Mouse (Mus musculus): ENCODE results near the gene Lsp1. TPM values are rescaled to one million over a fixed set of nuclear protein-coding genes. Genes with fewer than 3 reads are reported as not detected.

The Lsp1 gene
- polyA plus RNA-seq, 1 experiment from 2014 or later, result 61.8 TPM

DNA sequence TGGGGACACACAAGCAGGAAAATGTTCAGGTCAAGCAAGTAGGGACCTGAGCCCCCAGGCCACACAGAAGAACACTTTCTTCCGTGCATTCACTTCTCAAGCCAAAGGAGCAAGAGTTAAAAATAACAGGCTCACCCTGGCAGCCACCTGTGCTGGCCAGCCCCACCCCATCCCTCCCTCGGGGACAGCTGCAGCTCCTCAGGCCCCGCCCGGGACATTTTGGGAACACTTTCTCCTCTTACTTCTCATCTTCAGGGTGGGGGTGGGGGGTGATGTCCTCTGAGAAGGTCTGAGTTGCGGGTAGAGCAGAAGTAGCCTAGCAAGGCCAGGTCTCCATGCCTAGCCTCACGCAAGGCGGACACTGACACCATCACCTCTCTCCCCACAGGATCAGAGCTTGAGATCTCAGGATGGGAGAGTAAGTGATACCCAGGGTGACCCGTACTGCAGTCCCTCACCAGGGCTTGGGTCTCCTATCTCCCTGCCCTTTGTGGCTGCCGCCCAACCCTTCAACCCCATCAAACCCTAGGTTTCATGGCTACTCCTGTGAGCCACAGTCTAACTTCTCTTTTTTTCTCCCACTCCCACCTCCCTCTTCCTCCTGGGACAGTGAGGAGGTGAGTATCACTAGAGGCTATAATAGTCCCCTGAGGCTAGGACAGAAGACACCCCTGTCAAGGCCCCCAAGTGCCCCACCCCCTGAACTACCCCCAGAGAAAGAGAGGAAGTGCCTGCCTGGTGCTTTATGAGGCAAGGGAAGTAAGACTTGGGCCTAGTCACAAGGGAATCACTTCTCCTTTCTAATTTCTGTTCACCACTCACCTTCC lies 18.3 kb upstream of the Lsp1 start:
- Histone ChIP-seq H3K27ac (ENCODE audit: low read depth, low read length) (no peak overlapping the region), H3K4me3 (ENCODE audit: low read depth, low read length) (no peak overlapping the region), H3K36me3 (ENCODE audit: control insufficient read depth, insufficient read depth) (no peaks in the 10 kb centered on the region), H3K27me3 (replicated peaks; ENCODE audit: control insufficient read depth, insufficient read depth, low read length) (no peaks in the 10 kb centered on the region), H3K4me2 (replicated peaks; ENCODE audit: low read depth) (no peak overlapping the region), H3K9ac (ENCODE audit: low read depth, low read length) (no peak overlapping the region), H3K4me1 (replicated peaks; ENCODE audit: control insufficient read depth, insufficient read depth, low read length) (no peaks in the 10 kb centered on the region), H3K9me3 (ENCODE audit: control insufficient read depth) (no peaks in the 10 kb centered on the region)
- no peak for ATAC-seq
- 71% methylated on average over 9 of the region's 9 CpGs for WGBS
- no peak for TF ChIP-seq CTCF (IDR thresholded peaks at IDR 0.05; ENCODE audit: low read depth)

DNA sequence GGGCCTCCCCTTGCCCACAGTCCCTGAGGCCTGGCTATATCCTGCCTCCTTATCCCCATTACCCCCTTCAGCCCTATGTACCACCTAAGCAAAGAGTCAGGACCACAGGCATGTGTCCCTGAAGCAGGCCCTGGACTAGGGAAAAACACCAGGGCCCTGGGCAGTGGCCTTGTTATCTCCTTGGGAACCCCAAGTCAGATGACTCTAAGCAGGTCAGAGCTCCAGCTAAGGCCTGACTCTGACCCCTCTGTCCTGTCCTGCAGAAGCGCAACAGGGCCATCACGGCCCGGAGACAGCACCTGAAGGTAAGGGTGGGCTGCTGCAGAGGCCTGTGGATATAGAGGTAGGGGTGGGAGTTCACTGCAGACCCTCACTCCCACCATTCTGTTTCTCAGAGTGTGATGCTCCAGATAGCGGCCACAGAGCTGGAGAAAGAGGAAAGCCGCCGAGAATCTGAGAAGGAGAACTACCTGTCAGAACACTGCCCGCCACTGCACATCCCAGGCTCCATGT lies 17.6 kb upstream of the Lsp1 start:
- Histone ChIP-seq H3K4me1 (replicated peaks; ENCODE audit: control insufficient read depth, insufficient read depth, low read length) (no peaks in the 10 kb centered on the region), H3K36me3 (ENCODE audit: control insufficient read depth, insufficient read depth) (no peaks in the 10 kb centered on the region), H3K4me3 (ENCODE audit: low read depth, low read length) (no peak overlapping the region), H3K9ac (ENCODE audit: low read depth, low read length) (no peak overlapping the region), H3K27ac (ENCODE audit: low read depth, low read length) (no peak overlapping the region), H3K27me3 (replicated peaks; ENCODE audit: control insufficient read depth, insufficient read depth, low read length) (no peaks in the 10 kb centered on the region), H3K4me2 (replicated peaks; ENCODE audit: low read depth) (no peak overlapping the region), H3K9me3 (ENCODE audit: control insufficient read depth) (no peaks in the 10 kb centered on the region)
- no peak for TF ChIP-seq CTCF (IDR thresholded peaks at IDR 0.05; ENCODE audit: low read depth)
- WGBS, result 88% methylated on average over 7 of the region's 7 CpGs
- no peak for ATAC-seq

DNA sequence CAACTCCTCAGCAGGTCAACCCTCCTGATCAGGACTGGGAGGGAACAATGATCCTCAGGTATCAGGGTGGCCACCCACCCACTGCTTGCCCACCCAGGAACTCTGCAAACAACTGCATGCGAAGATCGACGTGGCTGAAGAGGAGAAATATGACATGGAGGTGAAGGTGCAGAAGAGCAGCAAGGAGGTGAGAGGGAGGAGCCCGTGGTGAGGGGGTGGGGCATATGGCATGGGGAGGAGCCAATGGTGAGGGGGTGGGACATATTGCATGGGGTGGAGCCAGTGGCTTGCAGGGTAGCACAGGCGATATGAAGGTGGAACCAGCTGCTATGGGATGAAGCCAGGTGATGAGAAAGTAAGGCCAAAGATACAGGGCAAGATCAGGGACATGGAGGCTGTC lies 17.1 kb upstream of the Lsp1 start:
- Histone ChIP-seq H3K4me2 (replicated peaks; ENCODE audit: low read depth) (no peak overlapping the region), H3K27ac (ENCODE audit: low read depth, low read length) (no peak overlapping the region), H3K36me3 (ENCODE audit: control insufficient read depth, insufficient read depth) (no peaks in the 10 kb centered on the region), H3K9ac (ENCODE audit: low read depth, low read length) (no peak overlapping the region), H3K4me1 (replicated peaks; ENCODE audit: control insufficient read depth, insufficient read depth, low read length) (no peaks in the 10 kb centered on the region), H3K27me3 (replicated peaks; ENCODE audit: control insufficient read depth, insufficient read depth, low read length) (no peaks in the 10 kb centered on the region), H3K4me3 (ENCODE audit: low read depth, low read length) (no peak overlapping the region), H3K9me3 (ENCODE audit: control insufficient read depth) (no peaks in the 10 kb centered on the region)
- ATAC-seq, result no peak
- no peak for TF ChIP-seq CTCF (IDR thresholded peaks at IDR 0.05; ENCODE audit: low read depth)
- WGBS, result 82% methylated on average over 5 of the region's 5 CpGs

DNA sequence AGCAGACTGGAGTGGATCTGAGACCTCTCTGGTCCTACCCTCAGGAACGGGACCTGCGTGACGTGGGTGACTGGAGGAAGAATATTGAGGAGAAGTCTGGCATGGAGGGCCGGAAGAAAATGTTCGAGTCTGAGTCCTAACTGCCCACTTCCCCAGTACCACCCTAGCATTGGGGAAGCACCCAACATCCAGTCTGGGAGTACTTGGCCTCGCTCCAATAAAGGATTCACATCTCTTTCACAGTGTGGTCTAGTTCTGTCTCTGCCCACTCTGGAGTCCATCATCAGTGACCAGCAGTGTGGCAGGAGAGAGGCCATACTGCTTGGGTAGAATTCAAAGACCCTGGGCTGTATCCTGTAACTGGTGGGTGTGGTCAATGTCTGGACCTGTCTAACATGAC lies 16.4 kb upstream of the Lsp1 start:
- H3K36me3 ChIP-seq (ENCODE audit: control insufficient read depth, insufficient read depth), result no peaks in the 10 kb centered on the region
- H3K4me3 ChIP-seq (ENCODE audit: low read depth, low read length), result no peak overlapping the region
- ATAC-seq, result no peak
- TF ChIP-seq CTCF (IDR thresholded peaks at IDR 0.05; ENCODE audit: low read depth), result no peak
- H3K9me3 ChIP-seq (ENCODE audit: control insufficient read depth), result no peaks in the 10 kb centered on the region
- no peak overlapping the region for H3K27ac ChIP-seq (ENCODE audit: low read depth, low read length)
- no peak overlapping the region for H3K9ac ChIP-seq (ENCODE audit: low read depth, low read length)
- 94% methylated on average over 6 of the region's 6 CpGs for WGBS
- no peaks in the 10 kb centered on the region for H3K4me1 ChIP-seq (replicated peaks; ENCODE audit: control insufficient read depth, insufficient read depth, low read length)
- no peaks in the 10 kb centered on the region for H3K27me3 ChIP-seq (replicated peaks; ENCODE audit: control insufficient read depth, insufficient read depth, low read length)
- no peak overlapping the region for H3K4me2 ChIP-seq (replicated peaks; ENCODE audit: low read depth)

DNA sequence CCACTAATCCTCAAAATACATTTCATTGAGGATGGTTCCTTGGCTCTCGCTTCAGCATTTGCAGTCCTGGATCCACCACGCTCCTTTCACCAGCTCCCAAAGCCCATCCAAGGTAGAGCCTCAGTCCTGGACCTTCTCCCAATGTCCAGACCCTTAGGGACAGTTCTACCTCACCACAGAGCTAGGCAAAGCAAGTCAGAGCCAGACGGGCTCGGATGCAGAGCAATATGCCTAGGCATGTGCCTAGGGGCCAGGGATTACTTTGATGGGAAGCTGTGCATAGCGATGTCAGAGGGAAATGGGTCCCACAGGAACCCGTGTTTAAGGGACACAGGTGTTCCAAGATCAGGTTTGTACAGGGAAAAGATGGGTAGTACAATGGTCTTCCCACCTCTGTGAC lies 15.3 kb upstream of the Lsp1 start:
- Histone ChIP-seq H3K4me2 (replicated peaks; ENCODE audit: low read depth) (no peak overlapping the region), H3K4me1 (replicated peaks; ENCODE audit: control insufficient read depth, insufficient read depth, low read length) (no peaks in the 10 kb centered on the region), H3K27me3 (replicated peaks; ENCODE audit: control insufficient read depth, insufficient read depth, low read length) (no peaks in the 10 kb centered on the region), H3K9me3 (ENCODE audit: control insufficient read depth) (no peaks in the 10 kb centered on the region), H3K4me3 (ENCODE audit: low read depth, low read length) (no peak overlapping the region), H3K36me3 (ENCODE audit: control insufficient read depth, insufficient read depth) (no peaks in the 10 kb centered on the region), H3K9ac (ENCODE audit: low read depth, low read length) (no peak overlapping the region), H3K27ac (ENCODE audit: low read depth, low read length) (no peak overlapping the region)
- no peak for TF ChIP-seq CTCF (IDR thresholded peaks at IDR 0.05; ENCODE audit: low read depth)
- WGBS, result 92% methylated on average over 6 of the region's 6 CpGs
- no peak for ATAC-seq

DNA sequence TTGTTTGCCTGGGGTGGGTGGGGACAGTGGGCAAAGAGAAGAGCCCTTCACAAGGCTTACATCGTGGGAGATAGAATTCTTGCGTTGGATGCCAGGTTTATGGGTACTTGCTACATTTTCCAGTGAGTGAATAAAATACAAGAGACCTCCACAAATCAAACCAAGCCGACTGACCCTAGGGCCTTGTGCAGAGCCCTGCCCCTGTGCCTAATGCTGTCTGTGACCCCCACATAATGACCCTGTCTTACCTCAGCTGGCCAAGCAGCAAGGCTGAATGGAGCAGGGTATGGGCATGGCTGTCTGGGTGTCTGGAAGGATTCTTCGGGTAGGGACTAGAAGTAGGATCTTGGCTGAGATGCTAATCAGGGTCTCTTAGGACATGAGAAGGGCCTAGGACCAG lies 14.3 kb upstream of the Lsp1 start:
- Histone ChIP-seq H3K27me3 (replicated peaks; ENCODE audit: control insufficient read depth, insufficient read depth, low read length) (no peaks in the 10 kb centered on the region), H3K36me3 (ENCODE audit: control insufficient read depth, insufficient read depth) (no peaks in the 10 kb centered on the region), H3K27ac (ENCODE audit: low read depth, low read length) (no peak overlapping the region), H3K9ac (ENCODE audit: low read depth, low read length) (no peak overlapping the region), H3K4me2 (replicated peaks; ENCODE audit: low read depth) (no peak overlapping the region), H3K4me1 (replicated peaks; ENCODE audit: control insufficient read depth, insufficient read depth, low read length) (no peaks in the 10 kb centered on the region), H3K4me3 (ENCODE audit: low read depth, low read length) (no peak overlapping the region), H3K9me3 (ENCODE audit: control insufficient read depth) (no peaks in the 10 kb centered on the region)
- ATAC-seq, result no peak
- no peak for TF ChIP-seq CTCF (IDR thresholded peaks at IDR 0.05; ENCODE audit: low read depth)
- 90% methylated on average over 4 of the region's 4 CpGs for WGBS
